Mouse (Mus musculus): ENCODE data around the gene Col18a1. TPM values are rescaled to one million over a fixed set of nuclear protein-coding genes. Genes with fewer than 3 reads are reported as not detected.

Gene Col18a1
- polyA plus RNA-seq, 1 experiment from 2014 or later = 122 TPM

DNA sequence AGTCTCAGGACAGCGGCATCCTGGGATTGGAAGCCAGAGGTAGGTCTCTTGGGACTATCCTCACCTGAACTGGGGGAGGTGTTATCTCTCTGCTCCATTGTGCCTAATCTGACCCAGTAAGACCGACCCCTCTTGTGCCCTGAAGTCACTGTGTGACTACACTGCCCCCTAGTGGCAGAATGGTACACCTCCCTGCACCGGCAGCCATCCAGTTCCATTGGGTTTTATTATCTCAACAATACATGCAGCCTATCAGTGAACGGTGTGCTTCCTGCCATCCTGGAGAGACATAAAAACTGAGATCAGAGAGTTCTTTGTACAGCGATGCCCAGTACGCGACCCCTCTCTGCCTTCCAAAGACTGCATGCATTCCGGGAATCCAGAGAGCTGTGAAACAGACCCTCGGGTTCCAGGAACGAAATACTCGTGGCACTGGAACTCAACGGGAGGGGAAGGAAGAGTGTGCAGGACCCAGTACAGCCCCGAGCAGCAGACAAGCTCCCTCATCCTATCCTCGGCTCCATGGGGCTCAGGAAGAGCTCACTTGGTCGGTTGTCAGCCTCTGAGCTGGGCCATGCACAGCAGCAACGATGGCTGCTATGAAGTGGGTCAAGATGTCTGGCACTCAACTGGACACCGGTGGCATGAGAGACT is 144.8 kb downstream of the Col18a1 start:
- no peaks in the 10 kb centered on the region for H3K4me1 ChIP-seq
- H3K4me2 ChIP-seq (replicated peaks) = peak overlapping the region; percentile 33
- 0 out of 2 replicates have a peak, but pooled peaks cover 2% of the 10 kb centered on the region for H3K27me3 ChIP-seq
- no peaks in the 10 kb centered on the region for H3K9me3 ChIP-seq
- H3K9ac ChIP-seq = no peak overlapping the region
- H3K4me3 ChIP-seq = no peak overlapping the region
- no peak overlapping the region for H3K27ac ChIP-seq
- WGBS = 32% methylated on average over 17 of the region's 17 CpGs
- H3K36me3 ChIP-seq = no peaks in the 10 kb centered on the region
- peak; percentile 57; the same call in 1 of the 2 replicates for ATAC-seq (ENCODE audit: insufficient number of reproducible peaks, insufficient read depth, low FRiP score, low TSS enrichment)

GRCm38 (mm10) chr10:77017662-77018061 is 148.7 kb downstream of the Col18a1 start:
- Histone ChIP-seq H3K4me2 (replicated peaks) (no peak overlapping the region), H3K4me3 (no peak overlapping the region), H3K4me1 (no peaks in the 10 kb centered on the region), H3K9me3 (no peaks in the 10 kb centered on the region), H3K36me3 (no peaks in the 10 kb centered on the region), H3K27me3 (0 out of 2 replicates have a peak, but pooled peaks cover 2% of the 10 kb centered on the region), H3K9ac (no peak overlapping the region), H3K27ac (no peak overlapping the region)
- 66% methylated on average over 9 of the region's 9 CpGs for WGBS
- ATAC-seq (ENCODE audit: insufficient number of reproducible peaks, insufficient read depth, low FRiP score, low TSS enrichment) = no peak

DNA sequence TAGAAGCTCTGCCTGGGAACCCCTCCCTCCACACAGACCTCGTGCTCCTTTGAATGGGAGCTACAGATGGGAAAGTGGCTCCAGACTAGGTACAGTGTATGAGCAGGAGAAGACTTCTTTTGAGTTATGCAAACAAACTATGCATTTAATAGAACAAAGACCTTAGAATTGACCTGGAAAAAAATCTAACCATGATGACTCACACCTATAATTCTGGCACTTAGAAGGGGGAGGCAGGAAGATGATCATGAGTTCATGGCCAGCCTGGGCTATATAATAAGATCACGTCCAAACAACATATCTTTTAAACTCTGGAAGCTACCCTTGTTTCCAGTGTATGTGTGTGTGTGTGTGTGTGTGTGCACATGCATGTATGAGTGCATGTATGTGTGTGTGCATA is 149.3 kb downstream of the Col18a1 start:
- 75% methylated on average over 2 of the region's 2 CpGs for WGBS
- H3K9me3 ChIP-seq = no peaks in the 10 kb centered on the region
- H3K4me3 ChIP-seq = no peak overlapping the region
- no peak overlapping the region for H3K4me2 ChIP-seq (replicated peaks)
- H3K9ac ChIP-seq = no peak overlapping the region
- ATAC-seq (ENCODE audit: insufficient number of reproducible peaks, insufficient read depth, low FRiP score, low TSS enrichment) = no peak
- H3K27ac ChIP-seq = no peak overlapping the region
- no peaks in the 10 kb centered on the region for H3K36me3 ChIP-seq
- H3K4me1 ChIP-seq = no peaks in the 10 kb centered on the region
- H3K27me3 ChIP-seq = no peaks in the 10 kb centered on the region

- Histone ChIP-seq H3K4me3 (no peak overlapping the region), H3K36me3 (no peaks in the 10 kb centered on the region), H3K4me2 (replicated peaks) (no peak overlapping the region), H3K27me3 (no peaks in the 10 kb centered on the region), H3K27ac (no peak overlapping the region), H3K9ac (no peak overlapping the region), H3K9me3 (no peaks in the 10 kb centered on the region), H3K4me1 (no peaks in the 10 kb centered on the region)
- ATAC-seq (ENCODE audit: insufficient number of reproducible peaks, insufficient read depth, low FRiP score, low TSS enrichment) = no peak
- 46% methylated on average over 8 of the region's 8 CpGs for WGBS
Measured at GRCm38 (mm10) chr10:77016499-77016898, 149.8 kb downstream of the Col18a1 start.

DNA sequence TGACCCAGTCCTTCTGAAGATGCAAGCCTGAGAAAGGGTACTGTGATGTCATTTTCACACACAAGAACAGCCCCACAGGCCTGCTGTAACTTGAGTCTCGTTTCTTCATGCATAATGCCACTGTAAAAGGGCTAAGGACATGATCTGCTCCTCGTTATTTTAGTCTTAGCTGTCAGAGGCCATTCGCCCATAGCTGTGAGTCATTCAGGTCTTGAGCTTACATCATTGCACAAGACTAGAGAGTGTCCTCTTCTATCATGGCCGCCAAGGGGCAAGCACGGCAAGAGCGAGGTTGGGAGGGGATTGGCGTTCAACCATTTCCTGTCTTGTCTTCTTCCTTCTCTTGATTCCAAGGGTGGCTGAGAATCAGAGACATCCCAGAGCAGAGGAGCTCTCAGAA is 150.3 kb downstream of the Col18a1 start:
- H3K4me3 ChIP-seq = no peak overlapping the region
- WGBS = 79% methylated on average over 7 of the region's 7 CpGs
- ATAC-seq (ENCODE audit: insufficient number of reproducible peaks, insufficient read depth, low FRiP score, low TSS enrichment) = no peak

DNA sequence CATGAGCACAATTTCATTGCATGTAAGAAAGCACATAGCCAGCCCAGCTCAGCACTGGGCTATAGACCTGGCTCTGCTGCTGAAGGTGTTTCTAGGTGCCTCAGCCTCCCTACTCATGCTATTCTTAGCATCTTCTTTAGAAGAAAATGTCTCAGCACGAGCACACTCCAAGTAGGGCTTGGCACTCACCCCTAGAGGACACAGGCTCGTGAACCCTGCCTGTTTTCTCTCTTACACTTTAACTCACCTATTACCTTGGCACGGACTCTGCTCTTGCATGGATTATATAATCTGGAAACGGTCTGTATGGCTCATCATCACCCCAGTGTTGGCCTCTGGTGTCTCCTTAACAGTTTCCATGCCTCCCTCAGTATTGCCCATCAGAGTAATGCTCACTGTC is 154.7 kb downstream of the Col18a1 start:
- WGBS = 79% methylated on average over 4 of the region's 4 CpGs

More for the DNA sequence above, 150.3 kb downstream of the Col18a1 start:
- Histone ChIP-seq H3K9me3 (no peaks in the 10 kb centered on the region), H3K27me3 (no peaks in the 10 kb centered on the region), H3K36me3 (no peaks in the 10 kb centered on the region), H3K4me2 (replicated peaks) (no peak overlapping the region), H3K27ac (no peak overlapping the region), H3K4me1 (no peaks in the 10 kb centered on the region), H3K9ac (no peak overlapping the region)

GRCm38 (mm10) chr10:77008698-77009097 is 157.7 kb downstream of the Col18a1 start:
- WGBS = 76% methylated on average over 2 of the region's 3 CpGs
- 0 out of 2 replicates have a peak overlapping the region, but pooled peaks have one; percentile 46 for H3K27ac ChIP-seq

More for the DNA sequence above, 154.7 kb downstream of the Col18a1 start:
- peaks cover 11% of the 10 kb centered on the region for H3K4me1 ChIP-seq
- H3K9me3 ChIP-seq = no peaks in the 10 kb centered on the region
- H3K27ac ChIP-seq = no peak overlapping the region
- no peaks in the 10 kb centered on the region for H3K36me3 ChIP-seq
- no peak overlapping the region for H3K4me2 ChIP-seq (replicated peaks)
- ATAC-seq (ENCODE audit: insufficient number of reproducible peaks, insufficient read depth, low FRiP score, low TSS enrichment) = no peak
- H3K4me3 ChIP-seq = no peak overlapping the region
- H3K9ac ChIP-seq = no peak overlapping the region
- H3K27me3 ChIP-seq = no peaks in the 10 kb centered on the region

DNA sequence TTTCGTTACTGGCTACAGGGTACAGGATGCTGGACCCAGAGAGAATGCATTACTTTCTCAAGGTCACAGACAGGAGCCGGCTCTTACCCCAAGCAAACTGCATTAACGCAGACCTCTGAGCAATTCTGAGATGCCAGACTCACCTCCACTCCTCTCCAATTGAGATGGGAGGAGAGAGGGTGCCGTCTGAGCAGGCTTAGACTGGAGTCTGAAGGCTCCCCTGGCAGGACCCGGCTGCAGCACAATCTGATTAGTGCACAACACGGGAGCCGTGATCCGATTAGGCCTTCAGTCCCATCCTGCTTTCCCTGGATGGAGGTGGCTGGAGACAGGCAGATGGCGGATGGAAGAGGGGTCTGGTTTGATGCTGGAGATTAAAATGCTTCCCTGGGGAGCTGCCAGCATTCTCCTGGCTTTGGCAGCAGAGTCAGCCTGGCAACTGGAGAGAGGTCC is 158.2 kb downstream of the Col18a1 start:
- 18% methylated on average over 9 of the region's 9 CpGs for WGBS
- ATAC-seq (ENCODE audit: insufficient number of reproducible peaks, insufficient read depth, low FRiP score, low TSS enrichment) = no peak
- no peak overlapping the region for H3K9ac ChIP-seq
- H3K27ac ChIP-seq = peak overlapping the region; percentile 46; the same call in 1 of the 2 replicates
- no peak overlapping the region for H3K4me2 ChIP-seq (replicated peaks)
- no peak overlapping the region for H3K4me3 ChIP-seq
- no peaks in the 10 kb centered on the region for H3K27me3 ChIP-seq
- no peaks in the 10 kb centered on the region for H3K9me3 ChIP-seq
- no peaks in the 10 kb centered on the region for H3K36me3 ChIP-seq
- peaks cover 19% of the 10 kb centered on the region for H3K4me1 ChIP-seq

More at GRCm38 (mm10) chr10:77008698-77009097, 157.7 kb downstream of the Col18a1 start:
- H3K4me3 ChIP-seq = no peak overlapping the region
- H3K9me3 ChIP-seq = no peaks in the 10 kb centered on the region
- H3K4me2 ChIP-seq (replicated peaks) = no peak overlapping the region
- no peak for ATAC-seq (ENCODE audit: insufficient number of reproducible peaks, insufficient read depth, low FRiP score, low TSS enrichment)
- no peaks in the 10 kb centered on the region for H3K36me3 ChIP-seq
- H3K4me1 ChIP-seq = peaks cover 19% of the 10 kb centered on the region
- no peaks in the 10 kb centered on the region for H3K27me3 ChIP-seq
- H3K9ac ChIP-seq = no peak overlapping the region

DNA sequence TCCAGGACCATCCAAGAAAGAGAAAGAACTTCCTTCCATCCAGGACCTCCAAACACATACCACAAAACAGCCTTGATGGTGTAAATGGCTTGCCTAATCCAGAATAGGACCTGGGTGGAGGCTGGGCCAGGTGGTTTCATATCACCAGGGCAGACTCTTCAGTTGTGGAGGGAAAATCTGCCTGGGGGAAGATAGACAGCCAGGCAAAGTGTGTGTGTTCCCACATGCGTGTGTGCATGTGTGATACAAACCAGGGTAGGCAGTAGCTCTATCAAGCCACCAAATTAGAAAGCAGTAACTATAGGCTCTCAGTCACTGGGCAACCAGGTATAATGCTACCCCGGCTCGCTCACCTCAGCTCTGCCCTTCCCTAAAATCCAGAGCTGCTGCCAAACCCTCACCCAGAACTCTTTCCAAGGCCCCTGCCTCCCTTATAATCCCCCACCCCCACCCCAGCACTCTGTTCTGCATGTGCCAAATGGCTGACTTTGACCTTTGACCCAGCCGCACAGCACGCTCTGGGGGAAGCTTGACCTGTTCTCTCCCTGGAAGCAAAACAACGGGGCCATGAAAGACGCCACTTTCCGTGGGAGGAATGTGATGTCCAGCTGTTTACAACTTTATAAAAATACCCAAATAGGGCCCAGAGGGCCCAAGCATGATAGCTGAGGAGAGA is 158.8 kb downstream of the Col18a1 start:
- Histone ChIP-seq H3K27ac (peak overlapping the region; percentile 46; the same call in 1 of the 2 replicates), H3K4me2 (replicated peaks) (no peak overlapping the region), H3K4me3 (no peak overlapping the region), H3K4me1 (peaks cover 19% of the 10 kb centered on the region), H3K9me3 (no peaks in the 10 kb centered on the region), H3K36me3 (no peaks in the 10 kb centered on the region), H3K27me3 (no peaks in the 10 kb centered on the region), H3K9ac (no peak overlapping the region)
- ATAC-seq (ENCODE audit: insufficient number of reproducible peaks, insufficient read depth, low FRiP score, low TSS enrichment) = no peak
- 32% methylated on average over 8 of the region's 8 CpGs for WGBS

DNA sequence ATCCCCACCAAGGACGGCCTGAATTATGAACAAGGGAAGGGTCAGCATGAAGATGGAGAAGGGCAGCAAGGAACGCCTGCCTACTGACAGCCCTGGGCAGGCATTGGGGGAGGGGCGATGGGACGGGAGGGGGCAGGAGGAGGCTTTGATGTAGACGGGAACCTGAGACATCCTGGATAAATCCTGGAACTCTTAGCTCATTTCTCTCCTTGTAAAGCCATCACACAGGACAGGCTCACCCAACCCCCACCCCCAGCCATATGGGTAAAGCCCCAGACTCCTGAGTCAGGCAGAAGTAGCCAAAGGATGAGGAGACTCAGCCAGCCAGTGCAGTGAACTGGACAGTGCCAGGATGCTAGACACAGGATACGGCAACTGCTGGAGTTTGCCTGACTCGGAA is 161.4 kb downstream of the Col18a1 start:
- ATAC-seq (ENCODE audit: insufficient number of reproducible peaks, insufficient read depth, low FRiP score, low TSS enrichment) = no peak
- H3K27me3 ChIP-seq = no peaks in the 10 kb centered on the region
- H3K36me3 ChIP-seq = no peaks in the 10 kb centered on the region
- no peak overlapping the region for H3K4me2 ChIP-seq (replicated peaks)
- peaks cover 19% of the 10 kb centered on the region for H3K4me1 ChIP-seq
- peak overlapping the region; percentile 46; the same call in 1 of the 2 replicates for H3K27ac ChIP-seq
- no peaks in the 10 kb centered on the region for H3K9me3 ChIP-seq
- H3K4me3 ChIP-seq = no peak overlapping the region
- H3K9ac ChIP-seq = no peak overlapping the region
- 20% methylated on average over 7 of the region's 7 CpGs for WGBS

All from embryonic facial prominence, embryonic 12.5 days (tissue).